Mouse (Mus musculus) hindbrain, embryonic 15.5 days (tissue): ENCODE measurements around the gene Slc25a28. TPM values are rescaled to one million over a fixed set of nuclear protein-coding genes. Genes with fewer than 3 reads are reported as not detected.

ENCODE experiments used
- ATAC-seq: fragments of 200-750 bp; cut with Nextera tagmentation; 2 replicates; pipeline ENCODE4 v1.8.0; 2017; ENCODE audit warnings: low read depth, moderate number of reproducible peaks, moderate TSS enrichment; ENCODE audit not compliant: low FRiP score
- H3K27ac ChIP-seq: fragments of 300-500 bp; sonication (generic); replicated peaks from 2 replicates; pipeline ENCODE4 v1.5.1; 2015; ENCODE audit warnings: mild to moderate bottlenecking, inconsistent platforms
- H3K27me3 ChIP-seq: fragments of 300-500 bp; sonication (generic); 2 replicates; pipeline ENCODE4 v1.6.1; 2015; ENCODE audit warnings: control low read depth, inconsistent platforms
- H3K36me3 ChIP-seq: fragments of 300-500 bp; sonication (generic); 2 replicates; pipeline ENCODE4 v1.6.1; 2015; ENCODE audit warnings: control low read depth, inconsistent platforms
- H3K4me1 ChIP-seq: fragments of 300-500 bp; sonication (generic); replicated peaks from 2 replicates; pipeline ENCODE4 v1.6.1; 2015; ENCODE audit warnings: control low read depth, inconsistent platforms
- H3K4me2 ChIP-seq: fragments of 300-500 bp; sonication (generic); 2 replicates; pipeline ENCODE4 v1.6.1; 2015; ENCODE audit warnings: moderate library complexity, mild to moderate bottlenecking, inconsistent platforms
- H3K4me3 ChIP-seq: fragments of 300-500 bp; sonication (generic); 2 replicates; pipeline ENCODE4 v1.5.1; 2015; ENCODE audit warnings: mild to moderate bottlenecking, inconsistent platforms
- H3K9ac ChIP-seq: fragments of 300-500 bp; sonication (generic); 2 replicates; pipeline ENCODE4 v1.6.1; 2015; ENCODE audit warnings: inconsistent platforms
- H3K9me3 ChIP-seq: fragments of 300-500 bp; sonication (generic); 2 replicates; pipeline ENCODE4 v1.6.1; 2016; ENCODE audit warnings: control low read depth, inconsistent platforms
- WGBS: fragments of 180-500 bp; shearing (Covaris S2); methylation state at CpG from one replicate; pipeline ENCODE4 v1.1.7; 2015; 5-methylcytosine and 5-hydroxymethylcytosine counted together
- polyA plus RNA-seq: library from polyadenylated mRNA; unstranded; fragments of >200 nt; fragmentation: Nextera tagmentation; extraction: Ambion mirVana; gene quantifications from 2 replicates; pipeline ENCODE4 v1.2.1, GENCODE M21; 2015

Slc25a28 gene
- polyA plus RNA-seq, 1 experiment from 2014 or later = 16.4 TPM

GRCm38 (mm10) chr19:43655735-43656492 is 18.8 kb downstream of the Slc25a28 start:
- no peak overlapping the region for H3K27ac ChIP-seq
- no peaks in the 10 kb centered on the region for H3K9me3 ChIP-seq
- WGBS = 38% methylated on average over 11 of the region's 11 CpGs
- ATAC-seq = no peak
- H3K4me1 ChIP-seq = no peaks in the 10 kb centered on the region
- no peak overlapping the region for H3K9ac ChIP-seq
- no peak overlapping the region for H3K4me2 ChIP-seq
- H3K27me3 ChIP-seq = no peaks in the 10 kb centered on the region
- no peaks in the 10 kb centered on the region for H3K36me3 ChIP-seq
- no peak overlapping the region for H3K4me3 ChIP-seq

- Histone ChIP-seq H3K36me3 (no peaks in the 10 kb centered on the region), H3K27me3 (no peaks in the 10 kb centered on the region), H3K9me3 (no peaks in the 10 kb centered on the region), H3K4me3 (no peak overlapping the region), H3K4me2 (no peak overlapping the region), H3K27ac (no peak overlapping the region), H3K9ac (no peak overlapping the region), H3K4me1 (no peaks in the 10 kb centered on the region)
- 67% methylated on average over 8 of the region's 8 CpGs for WGBS
- ATAC-seq = no peak
Measured at GRCm38 (mm10) chr19:43651241-43651785, 23.4 kb downstream of the Slc25a28 start.

- no peaks in the 10 kb centered on the region for H3K9me3 ChIP-seq
- H3K36me3 ChIP-seq = no peaks in the 10 kb centered on the region
- H3K9ac ChIP-seq = no peak overlapping the region
- no peak overlapping the region for H3K4me3 ChIP-seq
- no peak for ATAC-seq
- WGBS = 92% methylated on average over 4 of the region's 4 CpGs
- H3K27me3 ChIP-seq = no peaks in the 10 kb centered on the region
- H3K4me2 ChIP-seq = no peak overlapping the region
- H3K4me1 ChIP-seq = no peaks in the 10 kb centered on the region
- no peak overlapping the region for H3K27ac ChIP-seq
Measured at GRCm38 (mm10) chr19:43648343-43648742, 26.3 kb downstream of the Slc25a28 start.

- Histone ChIP-seq H3K9me3 (no peaks in the 10 kb centered on the region), H3K27ac (no peak overlapping the region), H3K4me2 (no peak overlapping the region), H3K9ac (no peak overlapping the region), H3K27me3 (no peaks in the 10 kb centered on the region), H3K4me3 (no peak overlapping the region), H3K4me1 (no peaks in the 10 kb centered on the region), H3K36me3 (no peaks in the 10 kb centered on the region)
- WGBS = 93% methylated on average over 9 of the region's 9 CpGs
- ATAC-seq = no peak
Measured at GRCm38 (mm10) chr19:43647261-43647660, 27.4 kb downstream of the Slc25a28 start.

DNA sequence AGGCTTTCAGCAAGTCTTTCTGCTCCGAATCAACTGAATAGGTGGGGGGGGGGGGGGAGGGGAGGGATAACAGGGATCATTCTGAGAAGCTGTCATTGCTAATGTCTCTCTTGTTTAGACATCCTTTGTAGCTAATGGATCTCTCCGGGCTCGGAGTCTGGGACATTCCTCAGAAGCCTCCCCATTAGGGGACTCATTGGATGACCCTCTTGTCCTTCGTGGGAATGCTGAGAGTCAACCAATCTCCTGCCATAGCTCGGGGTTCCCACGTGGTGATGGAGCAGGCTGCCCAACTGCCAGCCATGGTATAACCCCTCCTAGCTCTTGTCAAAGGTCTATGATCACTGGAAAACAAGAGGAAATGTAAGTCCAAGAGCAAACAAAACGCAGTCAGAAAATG is 27.8 kb downstream of the Slc25a28 start:
- Histone ChIP-seq H3K4me3 (no peak overlapping the region), H3K9me3 (no peaks in the 10 kb centered on the region), H3K27me3 (no peaks in the 10 kb centered on the region), H3K4me2 (no peak overlapping the region), H3K9ac (no peak overlapping the region), H3K4me1 (no peaks in the 10 kb centered on the region), H3K27ac (no peak overlapping the region), H3K36me3 (no peaks in the 10 kb centered on the region)
- ATAC-seq = no peak
- 63% methylated on average over 7 of the region's 7 CpGs for WGBS

- Histone ChIP-seq H3K9me3 (no peaks in the 10 kb centered on the region), H3K4me3 (no peak overlapping the region), H3K36me3 (no peaks in the 10 kb centered on the region), H3K4me1 (no peaks in the 10 kb centered on the region), H3K9ac (no peak overlapping the region), H3K27ac (no peak overlapping the region), H3K4me2 (no peak overlapping the region), H3K27me3 (no peaks in the 10 kb centered on the region)
- 94% methylated on average over 9 of the region's 9 CpGs for WGBS
- no peak for ATAC-seq
Measured at GRCm38 (mm10) chr19:43645508-43645907, 29.2 kb downstream of the Slc25a28 start.

GRCm38 (mm10) chr19:43642843-43643242 is 31.8 kb downstream of the Slc25a28 start:
- no peaks in the 10 kb centered on the region for H3K36me3 ChIP-seq
- WGBS = 88% methylated on average over 9 of the region's 9 CpGs
- ATAC-seq = no peak
- H3K4me2 ChIP-seq = no peak overlapping the region
- H3K27me3 ChIP-seq = no peaks in the 10 kb centered on the region
- H3K9me3 ChIP-seq = no peaks in the 10 kb centered on the region
- no peak overlapping the region for H3K9ac ChIP-seq
- H3K27ac ChIP-seq = no peak overlapping the region
- no peaks in the 10 kb centered on the region for H3K4me1 ChIP-seq
- H3K4me3 ChIP-seq = no peak overlapping the region

DNA sequence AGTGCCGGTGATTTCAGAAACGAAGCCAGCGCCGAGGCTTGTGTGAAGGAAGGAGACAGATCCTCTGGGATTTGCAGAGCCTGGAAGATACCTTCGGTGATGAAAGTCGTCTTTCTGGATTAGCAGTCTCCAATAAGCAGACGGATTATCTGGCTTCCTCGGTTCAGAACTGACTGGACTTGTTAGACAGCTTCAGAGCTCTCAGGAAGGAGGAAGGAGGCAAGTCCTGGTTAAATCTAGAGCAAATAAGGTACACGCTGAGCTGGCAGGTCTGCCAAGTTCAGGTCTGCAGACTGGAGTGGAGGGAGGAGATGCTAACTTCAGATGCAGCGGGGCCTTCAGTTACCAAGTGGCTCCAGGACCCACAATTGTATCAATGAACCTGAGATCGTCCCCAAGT is 32.8 kb downstream of the Slc25a28 start:
- ATAC-seq = no peak
- no peaks in the 10 kb centered on the region for H3K36me3 ChIP-seq
- H3K9ac ChIP-seq = no peak overlapping the region

GRCm38 (mm10) chr19:43630466-43631251 is 44.0 kb downstream of the Slc25a28 start:
- Histone ChIP-seq H3K27me3 (0 out of 2 replicates have a peak, but pooled peaks cover 3% of the 10 kb centered on the region), H3K4me1 (peaks cover 5% of the 10 kb centered on the region; the same call in 1 of the 2 replicates), H3K27ac (no peak overlapping the region), H3K4me3 (no peak overlapping the region), H3K9ac (no peak overlapping the region), H3K36me3 (no peaks in the 10 kb centered on the region), H3K9me3 (no peaks in the 10 kb centered on the region), H3K4me2 (no peak overlapping the region)
- ATAC-seq = no peak
- WGBS = 32% methylated on average over 12 of the region's 12 CpGs

More for the DNA sequence above, 32.8 kb downstream of the Slc25a28 start:
- Histone ChIP-seq H3K4me3 (no peak overlapping the region), H3K27ac (no peak overlapping the region), H3K27me3 (no peaks in the 10 kb centered on the region), H3K9me3 (no peaks in the 10 kb centered on the region), H3K4me1 (no peaks in the 10 kb centered on the region), H3K4me2 (no peak overlapping the region)
- WGBS = 74% methylated on average over 11 of the region's 11 CpGs

DNA sequence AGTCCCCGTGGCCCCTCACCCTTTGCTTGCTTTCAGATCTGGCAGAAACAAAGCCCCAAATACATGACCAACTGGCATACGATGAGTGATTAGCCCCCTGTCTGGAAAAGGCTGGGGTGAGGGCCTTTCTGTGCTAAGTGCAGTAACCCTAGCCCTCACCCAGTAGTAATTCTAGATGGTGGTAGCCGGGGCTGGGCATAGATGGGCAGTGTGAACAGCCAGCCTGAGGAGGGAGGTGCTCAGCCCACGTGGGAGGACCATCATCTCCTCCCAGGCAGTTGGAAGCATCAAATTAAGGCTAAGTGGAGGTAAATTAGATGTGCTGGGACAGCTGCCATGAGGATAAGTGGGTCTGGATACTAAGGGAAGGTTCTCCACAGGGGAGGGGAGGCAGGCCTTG is 45.6 kb downstream of the Slc25a28 start:
- no peak overlapping the region for H3K4me3 ChIP-seq
- H3K36me3 ChIP-seq = no peaks in the 10 kb centered on the region
- 0 out of 2 replicates have a peak, but pooled peaks cover 3% of the 10 kb centered on the region for H3K27me3 ChIP-seq
- H3K4me2 ChIP-seq = no peak overlapping the region
- no peaks in the 10 kb centered on the region for H3K9me3 ChIP-seq
- H3K27ac ChIP-seq = no peak overlapping the region
- WGBS = 43% methylated on average over 4 of the region's 4 CpGs
- ATAC-seq = no peak
- no peak overlapping the region for H3K9ac ChIP-seq
- H3K4me1 ChIP-seq = peaks cover 5% of the 10 kb centered on the region; the same call in 1 of the 2 replicates

GRCm38 (mm10) chr19:43627345-43627744 is 47.3 kb downstream of the Slc25a28 start:
- peaks cover 5% of the 10 kb centered on the region; the same call in 1 of the 2 replicates for H3K4me1 ChIP-seq
- H3K27me3 ChIP-seq = peaks cover 9% of the 10 kb centered on the region
- no peak overlapping the region for H3K27ac ChIP-seq
- H3K36me3 ChIP-seq = no peaks in the 10 kb centered on the region
- no peaks in the 10 kb centered on the region for H3K9me3 ChIP-seq
- H3K9ac ChIP-seq = no peak overlapping the region
- no peak overlapping the region for H3K4me3 ChIP-seq
- H3K4me2 ChIP-seq = no peak overlapping the region
- WGBS = 95% methylated on average over 3 of the region's 3 CpGs
- ATAC-seq = no peak

GRCm38 (mm10) chr19:43626160-43626559 is 48.5 kb downstream of the Slc25a28 start:
- H3K9ac ChIP-seq = no peak overlapping the region
- no peak overlapping the region for H3K4me2 ChIP-seq
- no peak overlapping the region for H3K4me3 ChIP-seq
- no peaks in the 10 kb centered on the region for H3K9me3 ChIP-seq
- peaks cover 20% of the 10 kb centered on the region for H3K27me3 ChIP-seq
- H3K36me3 ChIP-seq = no peaks in the 10 kb centered on the region
- WGBS = 13% methylated on average over 3 of the region's 3 CpGs
- ATAC-seq = 0 out of 2 replicates have a peak, but pooled peaks have one; percentile 42
- H3K4me1 ChIP-seq = peaks cover 5% of the 10 kb centered on the region; the same call in 1 of the 2 replicates
- H3K27ac ChIP-seq = no peak overlapping the region
